Mouse (Mus musculus): ENCODE data around the gene Skil. TPM values are rescaled to one million over a fixed set of nuclear protein-coding genes. Genes with fewer than 3 reads are reported as not detected.

Skil gene
- polyA plus RNA-seq (2015; fragmentation: Nextera tagmentation; extraction: Ambion mirVana) = 20.8 and 21.3 TPM in 2 replicates

- H3K4me3 ChIP-seq (replicated peaks; ENCODE audit: low read length) = peak within 1 kb of the TSS; percentile 95
- H3K27me3 ChIP-seq (ENCODE audit: control insufficient read depth, insufficient read depth, low read length) = no peaks in the 10 kb centered on the region
- H3K9ac ChIP-seq (ENCODE audit: low read length) = peak within 1 kb of the TSS; percentile 93
- peak within 1 kb of the TSS; percentile 75 for H3K4me2 ChIP-seq (ENCODE audit: low read depth, low read length)
- ATAC-seq (ENCODE audit: insufficient read depth, low FRiP score) = peak; percentile 97
- H3K4me1 ChIP-seq (ENCODE audit: control insufficient read depth, insufficient read depth, low read length) = peaks cover 15% of the 10 kb centered on the region
- under 1% methylated on average over 82 of the region's 109 CpGs for WGBS
- no peaks in the 10 kb centered on the region for H3K36me3 ChIP-seq (ENCODE audit: control insufficient read depth, insufficient read depth, low read length)
- peak within 1 kb of the TSS; percentile 100 for H3K27ac ChIP-seq (ENCODE audit: low read length)
- no peaks in the 10 kb centered on the region for H3K9me3 ChIP-seq (replicated peaks; ENCODE audit: control insufficient read depth, low read length)
Measured at GRCm38 (mm10) chr3:31094531-31095178, at the start of gene Skil. Skil (plus strand) TSS chr3:31095058.

- 75% methylated on average over 3 of the region's 3 CpGs for WGBS
- Histone ChIP-seq H3K27ac (ENCODE audit: low read length) (no peak overlapping the region), H3K36me3 (ENCODE audit: control insufficient read depth, insufficient read depth, low read length) (peaks cover 15% of the 10 kb centered on the region; the same call in 1 of the 2 replicates), H3K9me3 (replicated peaks; ENCODE audit: control insufficient read depth, low read length) (no peaks in the 10 kb centered on the region), H3K9ac (ENCODE audit: low read length) (no peak overlapping the region), H3K27me3 (ENCODE audit: control insufficient read depth, insufficient read depth, low read length) (no peaks in the 10 kb centered on the region), H3K4me1 (ENCODE audit: control insufficient read depth, insufficient read depth, low read length) (no peaks in the 10 kb centered on the region), H3K4me3 (replicated peaks; ENCODE audit: low read length) (no peak overlapping the region), H3K4me2 (ENCODE audit: low read depth, low read length) (no peak overlapping the region)
- ATAC-seq (ENCODE audit: insufficient read depth, low FRiP score) = no peak
Measured at GRCm38 (mm10) chr3:31047263-31047662, 47.6 kb upstream of the Skil start.

GRCm38 (mm10) chr3:31049087-31049486 lies 45.8 kb upstream of the Skil start:
- no peaks in the 10 kb centered on the region for H3K4me1 ChIP-seq (ENCODE audit: control insufficient read depth, insufficient read depth, low read length)
- H3K36me3 ChIP-seq (ENCODE audit: control insufficient read depth, insufficient read depth, low read length) = peaks cover 4% of the 10 kb centered on the region; the same call in 1 of the 2 replicates
- no peak overlapping the region for H3K27ac ChIP-seq (ENCODE audit: low read length)
- H3K9me3 ChIP-seq (replicated peaks; ENCODE audit: control insufficient read depth, low read length) = no peaks in the 10 kb centered on the region
- no peaks in the 10 kb centered on the region for H3K27me3 ChIP-seq (ENCODE audit: control insufficient read depth, insufficient read depth, low read length)
- H3K4me2 ChIP-seq (ENCODE audit: low read depth, low read length) = no peak overlapping the region
- no peak for ATAC-seq (ENCODE audit: insufficient read depth, low FRiP score)
- no peak overlapping the region for H3K9ac ChIP-seq (ENCODE audit: low read length)
- no peak overlapping the region for H3K4me3 ChIP-seq (replicated peaks; ENCODE audit: low read length)
- 87% methylated on average over 5 of the region's 5 CpGs for WGBS

GRCm38 (mm10) chr3:31050375-31050774 lies 44.5 kb upstream of the Skil start:
- 77% methylated on average over 7 of the region's 7 CpGs for WGBS
- ATAC-seq (ENCODE audit: insufficient read depth, low FRiP score) = no peak
- peaks cover 3% of the 10 kb centered on the region; the same call in 1 of the 2 replicates for H3K36me3 ChIP-seq (ENCODE audit: control insufficient read depth, insufficient read depth, low read length)

GRCm38 (mm10) chr3:31051730-31052129 lies 43.1 kb upstream of the Skil start:
- no peak overlapping the region for H3K4me3 ChIP-seq (replicated peaks; ENCODE audit: low read length)
- WGBS = 83% methylated on average over 9 of the region's 9 CpGs
- H3K9me3 ChIP-seq (replicated peaks; ENCODE audit: control insufficient read depth, low read length) = no peaks in the 10 kb centered on the region
- no peak overlapping the region for H3K9ac ChIP-seq (ENCODE audit: low read length)
- peaks cover 3% of the 10 kb centered on the region; the same call in 1 of the 2 replicates for H3K36me3 ChIP-seq (ENCODE audit: control insufficient read depth, insufficient read depth, low read length)
- H3K27ac ChIP-seq (ENCODE audit: low read length) = no peak overlapping the region
- no peak overlapping the region for H3K4me2 ChIP-seq (ENCODE audit: low read depth, low read length)
- no peak for ATAC-seq (ENCODE audit: insufficient read depth, low FRiP score)
- no peaks in the 10 kb centered on the region for H3K27me3 ChIP-seq (ENCODE audit: control insufficient read depth, insufficient read depth, low read length)
- no peaks in the 10 kb centered on the region for H3K4me1 ChIP-seq (ENCODE audit: control insufficient read depth, insufficient read depth, low read length)

More at GRCm38 (mm10) chr3:31050375-31050774, 44.5 kb upstream of the Skil start:
- Histone ChIP-seq H3K4me3 (replicated peaks; ENCODE audit: low read length) (no peak overlapping the region), H3K4me2 (ENCODE audit: low read depth, low read length) (no peak overlapping the region), H3K9me3 (replicated peaks; ENCODE audit: control insufficient read depth, low read length) (no peaks in the 10 kb centered on the region), H3K27ac (ENCODE audit: low read length) (no peak overlapping the region), H3K4me1 (ENCODE audit: control insufficient read depth, insufficient read depth, low read length) (no peaks in the 10 kb centered on the region), H3K9ac (ENCODE audit: low read length) (no peak overlapping the region), H3K27me3 (ENCODE audit: control insufficient read depth, insufficient read depth, low read length) (no peaks in the 10 kb centered on the region)

- Histone ChIP-seq H3K4me2 (ENCODE audit: low read depth, low read length) (no peak overlapping the region), H3K27me3 (ENCODE audit: control insufficient read depth, insufficient read depth, low read length) (no peaks in the 10 kb centered on the region), H3K9me3 (replicated peaks; ENCODE audit: control insufficient read depth, low read length) (no peaks in the 10 kb centered on the region), H3K27ac (ENCODE audit: low read length) (no peak overlapping the region), H3K9ac (ENCODE audit: low read length) (no peak overlapping the region), H3K4me1 (ENCODE audit: control insufficient read depth, insufficient read depth, low read length) (no peaks in the 10 kb centered on the region), H3K36me3 (ENCODE audit: control insufficient read depth, insufficient read depth, low read length) (peaks cover 3% of the 10 kb centered on the region; the same call in 1 of the 2 replicates), H3K4me3 (replicated peaks; ENCODE audit: low read length) (no peak overlapping the region)
- WGBS = 86% methylated on average over 9 of the region's 9 CpGs
- ATAC-seq (ENCODE audit: insufficient read depth, low FRiP score) = no peak
Measured at GRCm38 (mm10) chr3:31053191-31053590, 41.7 kb upstream of the Skil start.

GRCm38 (mm10) chr3:31054888-31055287 lies 40.0 kb upstream of the Skil start:
- no peak for ATAC-seq (ENCODE audit: insufficient read depth, low FRiP score)
- Histone ChIP-seq H3K9ac (ENCODE audit: low read length) (no peak overlapping the region), H3K36me3 (ENCODE audit: control insufficient read depth, insufficient read depth, low read length) (0 out of 2 replicates have a peak, but pooled peaks cover 3% of the 10 kb centered on the region), H3K4me1 (ENCODE audit: control insufficient read depth, insufficient read depth, low read length) (no peaks in the 10 kb centered on the region), H3K27me3 (ENCODE audit: control insufficient read depth, insufficient read depth, low read length) (no peaks in the 10 kb centered on the region), H3K9me3 (replicated peaks; ENCODE audit: control insufficient read depth, low read length) (no peaks in the 10 kb centered on the region), H3K27ac (ENCODE audit: low read length) (peak overlapping the region; percentile 24; the same call in 1 of the 2 replicates), H3K4me2 (ENCODE audit: low read depth, low read length) (no peak overlapping the region), H3K4me3 (replicated peaks; ENCODE audit: low read length) (no peak overlapping the region)
- WGBS = 76% methylated on average over 8 of the region's 8 CpGs

- peak overlapping the region; percentile 62 for H3K9ac ChIP-seq (ENCODE audit: low read length)
- ATAC-seq (ENCODE audit: insufficient read depth, low FRiP score) = peak; percentile 61; the same call in 1 of the 2 replicates
Measured at GRCm38 (mm10) chr3:31056047-31056650, 38.7 kb upstream of the Skil start.

More at GRCm38 (mm10) chr3:31056047-31056650, 38.7 kb upstream of the Skil start:
- peak overlapping the region; percentile 56 for H3K4me3 ChIP-seq (replicated peaks; ENCODE audit: low read length)
- H3K27me3 ChIP-seq (ENCODE audit: control insufficient read depth, insufficient read depth, low read length) = no peaks in the 10 kb centered on the region
- H3K9me3 ChIP-seq (replicated peaks; ENCODE audit: control insufficient read depth, low read length) = no peaks in the 10 kb centered on the region
- H3K27ac ChIP-seq (ENCODE audit: low read length) = peak overlapping the region; percentile 86; the same call in 1 of the 2 replicates
- 0 out of 2 replicates have a peak, but pooled peaks cover under 1% of the 10 kb centered on the region for H3K36me3 ChIP-seq (ENCODE audit: control insufficient read depth, insufficient read depth, low read length)
- H3K4me1 ChIP-seq (ENCODE audit: control insufficient read depth, insufficient read depth, low read length) = no peaks in the 10 kb centered on the region
- peak overlapping the region; percentile 75 for H3K4me2 ChIP-seq (ENCODE audit: low read depth, low read length)
- WGBS = 18% methylated on average over 17 of the region's 17 CpGs
